Mouse (Mus musculus) midbrain, embryonic 13.5 days (tissue): ENCODE measurements at regions not wholly inside any gene's neighbourhood (a gene's known extent, or its start where the extent isn't known, plus 50 kb on each side); places are given as distances from the start of the nearest gene placed in this dataset.

ENCODE experiments used
- ATAC-seq: fragments of 200-750 bp; cut with Nextera tagmentation; 2 replicates; pipeline ENCODE4 v1.8.0; 2017; ENCODE audit warnings: mild to moderate bottlenecking, moderate TSS enrichment, moderate library complexity
- H3K27ac ChIP-seq: fragments of 300-500 bp; sonication (generic); 2 replicates; pipeline ENCODE4 v1.5.1; 2015; ENCODE audit warnings: inconsistent platforms, mild to moderate bottlenecking, moderate library complexity
- H3K27me3 ChIP-seq: fragments of 300-500 bp; sonication (generic); 2 replicates; pipeline ENCODE4 v1.6.1; 2015; ENCODE audit warnings: mild to moderate bottlenecking, inconsistent platforms
- H3K36me3 ChIP-seq: fragments of 300-500 bp; sonication (generic); 2 replicates; pipeline ENCODE4 v1.6.1; 2015; ENCODE audit warnings: mild to moderate bottlenecking, inconsistent platforms
- H3K4me1 ChIP-seq: fragments of 300-500 bp; sonication (generic); replicated peaks from 2 replicates; pipeline ENCODE4 v1.6.1; 2015; ENCODE audit warnings: inconsistent platforms
- H3K4me2 ChIP-seq: fragments of 300-500 bp; sonication (generic); replicated peaks from 2 replicates; pipeline ENCODE4 v1.6.1; 2015; ENCODE audit warnings: moderate library complexity, mild to moderate bottlenecking, inconsistent platforms
- H3K4me3 ChIP-seq: fragments of 300-500 bp; sonication (generic); replicated peaks from 2 replicates; pipeline ENCODE4 v1.5.1; 2015; ENCODE audit warnings: mild to moderate bottlenecking, inconsistent platforms
- H3K9ac ChIP-seq: fragments of 300-500 bp; sonication (generic); replicated peaks from 2 replicates; pipeline ENCODE4 v1.6.1; 2015; ENCODE audit warnings: mild to moderate bottlenecking, inconsistent platforms
- H3K9me3 ChIP-seq: fragments of 300-500 bp; sonication (generic); 2 replicates; pipeline ENCODE4 v1.6.1; 2016; ENCODE audit warnings: mild to moderate bottlenecking, inconsistent platforms
- WGBS: fragments of 180-500 bp; shearing (Covaris S2); methylation state at CpG from one replicate; pipeline ENCODE4 v1.1.7; 2015; 5-methylcytosine and 5-hydroxymethylcytosine counted together

- H3K4me1 ChIP-seq = no peaks in the 10 kb centered on the region
- H3K36me3 ChIP-seq = no peaks in the 10 kb centered on the region
- H3K4me2 ChIP-seq = no peak overlapping the region
- no peak for ATAC-seq
- no peak overlapping the region for H3K9ac ChIP-seq
- H3K27me3 ChIP-seq = no peaks in the 10 kb centered on the region
- no peak overlapping the region for H3K4me3 ChIP-seq
- 71% methylated on average over 2 of the region's 2 CpGs for WGBS
- no peaks in the 10 kb centered on the region for H3K9me3 ChIP-seq
- H3K27ac ChIP-seq = no peak overlapping the region
Measured at GRCm38 (mm10) chr9:84936291-84937055, 376.1 kb upstream of the Gm11114 start.

- Histone ChIP-seq H3K4me1 (no peaks in the 10 kb centered on the region), H3K9me3 (no peaks in the 10 kb centered on the region), H3K4me2 (no peak overlapping the region), H3K4me3 (no peak overlapping the region), H3K9ac (no peak overlapping the region), H3K36me3 (no peaks in the 10 kb centered on the region), H3K27me3 (no peaks in the 10 kb centered on the region), H3K27ac (no peak overlapping the region)
- no peak for ATAC-seq
- WGBS = 94% methylated on average over 11 of the region's 11 CpGs
Measured at GRCm38 (mm10) chr9:84966558-84967154, 345.9 kb upstream of the Gm11114 start.

- Histone ChIP-seq H3K4me1 (no peaks in the 10 kb centered on the region), H3K9ac (no peak overlapping the region), H3K27ac (no peak overlapping the region), H3K27me3 (no peaks in the 10 kb centered on the region), H3K4me3 (no peak overlapping the region), H3K36me3 (no peaks in the 10 kb centered on the region), H3K4me2 (no peak overlapping the region), H3K9me3 (no peaks in the 10 kb centered on the region)
- 84% methylated on average over 3 of the region's 3 CpGs for WGBS
- no peak for ATAC-seq
Measured at GRCm38 (mm10) chr9:84969975-84970608, 342.5 kb upstream of the Gm11114 start.

GRCm38 (mm10) chr9:84977470-84977869, 335.1 kb upstream of the Gm11114 start:
- no peaks in the 10 kb centered on the region for H3K36me3 ChIP-seq
- H3K27ac ChIP-seq = no peak overlapping the region
- H3K4me1 ChIP-seq = no peaks in the 10 kb centered on the region
- no peak for ATAC-seq
- H3K27me3 ChIP-seq = no peaks in the 10 kb centered on the region
- no peak overlapping the region for H3K4me2 ChIP-seq
- no peak overlapping the region for H3K9ac ChIP-seq
- H3K9me3 ChIP-seq = no peaks in the 10 kb centered on the region
- 85% methylated on average over 5 of the region's 5 CpGs for WGBS
- no peak overlapping the region for H3K4me3 ChIP-seq

GRCm38 (mm10) chr9:85003414-85003813, 309.2 kb upstream of the Gm11114 start:
- Histone ChIP-seq H3K9ac (no peak overlapping the region), H3K4me3 (no peak overlapping the region), H3K9me3 (no peaks in the 10 kb centered on the region), H3K27me3 (no peaks in the 10 kb centered on the region), H3K4me2 (no peak overlapping the region), H3K27ac (no peak overlapping the region), H3K4me1 (no peaks in the 10 kb centered on the region), H3K36me3 (no peaks in the 10 kb centered on the region)
- 45% methylated on average over 1 of the region's 1 CpGs for WGBS
- ATAC-seq = no peak

- 77% methylated on average over 1 of the region's 1 CpGs for WGBS
- Histone ChIP-seq H3K9me3 (no peaks in the 10 kb centered on the region), H3K9ac (no peak overlapping the region), H3K4me2 (no peak overlapping the region), H3K4me3 (no peak overlapping the region), H3K4me1 (no peaks in the 10 kb centered on the region), H3K27me3 (no peaks in the 10 kb centered on the region), H3K36me3 (no peaks in the 10 kb centered on the region), H3K27ac (no peak overlapping the region)
- no peak for ATAC-seq
Measured at GRCm38 (mm10) chr9:85011361-85011760, 301.2 kb upstream of the Gm11114 start.

GRCm38 (mm10) chr9:85048112-85048978, 264.2 kb upstream of the Gm11114 start:
- Histone ChIP-seq H3K9me3 (no peaks in the 10 kb centered on the region), H3K36me3 (no peaks in the 10 kb centered on the region), H3K9ac (no peak overlapping the region), H3K4me3 (no peak overlapping the region), H3K4me2 (no peak overlapping the region), H3K4me1 (peaks cover 3% of the 10 kb centered on the region; the same call in 1 of the 2 replicates), H3K27me3 (no peaks in the 10 kb centered on the region), H3K27ac (no peak overlapping the region)
- WGBS = 48% methylated on average over 2 of the region's 2 CpGs
- peak; percentile 53; the same call in 1 of the 2 replicates for ATAC-seq

- Histone ChIP-seq H3K4me1 (peaks cover 3% of the 10 kb centered on the region; the same call in 1 of the 2 replicates), H3K36me3 (no peaks in the 10 kb centered on the region), H3K9me3 (no peaks in the 10 kb centered on the region), H3K9ac (no peak overlapping the region), H3K27ac (no peak overlapping the region), H3K4me3 (no peak overlapping the region), H3K27me3 (no peaks in the 10 kb centered on the region), H3K4me2 (no peak overlapping the region)
- ATAC-seq = no peak
- WGBS = 87% methylated on average over 4 of the region's 4 CpGs
Measured at GRCm38 (mm10) chr9:85052526-85052925, 260.0 kb upstream of the Gm11114 start.

- H3K4me3 ChIP-seq = no peak overlapping the region
- H3K27me3 ChIP-seq = no peaks in the 10 kb centered on the region
- no peak overlapping the region for H3K27ac ChIP-seq
- no peak overlapping the region for H3K4me2 ChIP-seq
- WGBS = 86% methylated on average over 5 of the region's 5 CpGs
- ATAC-seq = no peak
- no peaks in the 10 kb centered on the region for H3K9me3 ChIP-seq
- no peaks in the 10 kb centered on the region for H3K4me1 ChIP-seq
- H3K9ac ChIP-seq = no peak overlapping the region
- no peaks in the 10 kb centered on the region for H3K36me3 ChIP-seq
Measured at GRCm38 (mm10) chr9:85079975-85080374, 232.6 kb upstream of the Gm11114 start.

- H3K27me3 ChIP-seq = no peaks in the 10 kb centered on the region
- no peak overlapping the region for H3K4me3 ChIP-seq
- no peak overlapping the region for H3K4me2 ChIP-seq
- ATAC-seq = no peak
- H3K9ac ChIP-seq = no peak overlapping the region
- no peaks in the 10 kb centered on the region for H3K36me3 ChIP-seq
- H3K9me3 ChIP-seq = no peaks in the 10 kb centered on the region
- 95% methylated on average over 6 of the region's 6 CpGs for whole genome bisulfite sequencing
- no peaks in the 10 kb centered on the region for H3K4me1 ChIP-seq
- no peak overlapping the region for H3K27ac ChIP-seq
Measured at GRCm38 (mm10) chr9:85088556-85089338, 223.8 kb upstream of the Gm11114 start.

- Histone ChIP-seq H3K9ac (no peak overlapping the region), H3K27ac (no peak overlapping the region), H3K9me3 (no peaks in the 10 kb centered on the region), H3K27me3 (no peaks in the 10 kb centered on the region), H3K4me3 (no peak overlapping the region), H3K4me1 (no peaks in the 10 kb centered on the region), H3K36me3 (no peaks in the 10 kb centered on the region), H3K4me2 (no peak overlapping the region)
- 92% methylated on average over 10 of the region's 10 CpGs for WGBS
- ATAC-seq = no peak
Measured at GRCm38 (mm10) chr9:85090297-85090696, 222.3 kb upstream of the Gm11114 start.
